Mouse (Mus musculus): ENCODE results near the gene Carns1. TPM values are rescaled to one million over a fixed set of nuclear protein-coding genes. Genes with fewer than 3 reads are reported as not detected.

The Carns1 gene
- polyA plus RNA-seq, 1 experiment from 2014 or later: 4.4 TPM

DNA sequence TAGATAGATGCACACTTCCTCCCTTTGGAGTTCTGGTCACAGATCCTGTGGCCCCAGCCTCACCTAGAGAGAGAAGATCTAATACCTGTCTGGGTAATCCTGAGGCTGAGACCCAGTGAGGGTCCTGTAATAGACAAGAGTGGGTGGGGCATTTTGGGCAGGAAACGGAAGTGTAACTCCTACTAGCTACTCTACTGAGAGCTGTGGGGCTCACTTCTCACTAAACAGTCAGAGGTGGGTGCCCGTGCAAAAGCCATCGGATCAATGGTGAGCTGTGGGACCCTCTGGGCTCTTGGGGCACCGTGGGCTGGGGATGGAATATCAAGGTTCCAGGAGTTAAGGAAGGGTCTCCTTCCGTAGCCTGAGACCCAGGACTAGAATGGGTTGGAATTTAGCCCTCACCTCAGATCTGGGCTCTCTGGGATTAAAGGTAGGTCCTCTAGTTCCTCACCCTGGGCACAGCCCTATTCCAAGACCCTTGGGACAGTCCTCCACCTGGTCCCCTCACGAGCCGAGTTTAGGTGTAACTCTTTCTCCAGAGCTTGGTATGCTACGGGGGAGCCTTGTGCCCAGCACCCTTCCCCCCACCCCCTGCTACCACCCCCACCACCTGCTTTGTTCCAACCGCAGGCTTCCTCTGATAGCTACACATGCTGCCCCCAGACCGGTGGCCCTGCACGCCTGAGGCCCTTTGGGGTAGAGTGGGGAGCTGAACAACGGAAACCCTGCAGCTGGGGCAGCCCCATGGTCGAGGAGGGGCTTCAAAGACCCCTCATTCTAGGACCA, 20.6 kb downstream of the Carns1 start:
- H3K4me1 ChIP-seq: peaks cover 27% of the 10 kb centered on the region
- no peak overlapping the region for H3K4me2 ChIP-seq
- 70% methylated on average over 13 of the region's 13 CpGs for WGBS
- H3K4me3 ChIP-seq: no peak overlapping the region
- no peak overlapping the region for H3K27ac ChIP-seq (replicated peaks)
- H3K36me3 ChIP-seq: peaks cover 84% of the 10 kb centered on the region
- no peaks in the 10 kb centered on the region for H3K9me3 ChIP-seq
- no peak for ATAC-seq (ENCODE audit: extremely low read depth, insufficient number of reproducible peaks, low FRiP score, low TSS enrichment)
- H3K27me3 ChIP-seq (replicated peaks): no peaks in the 10 kb centered on the region
- H3K9ac ChIP-seq: no peak overlapping the region

DNA sequence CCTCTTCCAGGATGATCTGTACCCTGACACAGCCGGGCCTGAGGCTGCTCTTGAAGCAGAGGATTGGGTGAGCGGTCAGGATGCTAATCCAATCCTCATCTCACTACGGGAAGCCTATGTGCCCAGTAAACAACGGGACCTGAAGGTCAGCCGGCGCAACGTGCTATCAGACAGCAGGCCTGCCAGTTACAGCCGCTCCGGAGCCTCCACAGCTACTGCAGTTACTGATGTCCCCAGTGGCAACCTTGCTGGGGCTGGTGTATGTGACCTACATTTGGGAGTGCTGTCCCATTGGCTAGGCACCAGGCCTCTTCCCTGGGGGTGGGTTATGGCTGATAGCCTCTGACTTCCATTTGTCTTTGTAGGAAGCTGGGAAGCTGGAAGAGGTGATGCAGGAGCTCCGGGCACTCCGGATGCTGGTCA, 22.0 kb downstream of the Carns1 start, which contains the start of gene Ptprcap:
TSS of gene Ptprcap (plus strand) at position 373 of the 423 bp plus-strand sequence.
- peaks cover 71% of the 10 kb centered on the region for H3K36me3 ChIP-seq
- WGBS: 63% methylated on average over 11 of the region's 11 CpGs
- 0 out of 2 replicates have a peak within 1 kb of the TSS, but pooled peaks have one; percentile 16 for H3K9ac ChIP-seq
- no peak for ATAC-seq (ENCODE audit: extremely low read depth, insufficient number of reproducible peaks, low FRiP score, low TSS enrichment)
- no peak within 1 kb of the TSS for H3K4me3 ChIP-seq
- H3K9me3 ChIP-seq: no peaks in the 10 kb centered on the region
- H3K27me3 ChIP-seq (replicated peaks): no peaks in the 10 kb centered on the region
- peaks cover 35% of the 10 kb centered on the region for H3K4me1 ChIP-seq
- H3K27ac ChIP-seq (replicated peaks): no peak within 1 kb of the TSS; the same call in 1 of the 2 replicates
- H3K4me2 ChIP-seq: no peak within 1 kb of the TSS

DNA sequence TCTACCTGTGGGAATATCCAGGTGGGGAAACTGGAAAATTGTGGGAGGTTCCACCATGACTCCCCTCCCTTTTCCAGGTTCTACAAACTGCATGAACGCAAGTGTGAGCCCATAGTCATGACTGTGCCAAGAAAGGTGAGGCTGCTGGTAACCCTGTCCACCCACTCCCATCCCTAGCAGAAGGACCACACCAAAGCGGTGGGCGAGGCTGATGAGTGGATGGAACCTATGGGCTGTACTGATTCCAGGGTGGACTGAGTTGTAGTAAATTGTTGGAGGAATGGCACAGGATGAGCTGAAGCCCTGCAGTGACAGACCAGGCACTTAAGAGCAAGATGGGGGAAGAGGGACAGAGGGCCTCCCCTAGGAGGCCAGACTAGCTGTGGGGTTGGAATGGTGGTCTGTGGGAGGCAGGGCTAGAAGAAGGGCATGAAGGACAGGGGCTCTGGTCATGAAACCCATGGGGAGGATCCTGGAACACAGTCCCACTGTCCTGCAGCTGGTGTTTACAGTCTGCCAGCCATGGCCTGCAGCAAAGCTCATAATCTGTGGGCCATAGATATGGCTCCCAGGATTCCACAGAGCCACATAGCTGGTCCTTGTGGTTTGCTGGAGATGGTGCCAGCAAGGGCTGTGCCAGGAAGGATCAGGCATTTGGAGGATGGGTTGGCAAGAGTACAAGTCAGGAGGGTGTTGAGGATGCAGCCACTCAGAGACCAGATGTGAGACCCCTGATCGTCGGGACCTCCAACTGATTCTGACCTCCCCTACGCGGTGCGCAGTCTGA, 22.6 kb downstream of the Carns1 start:
- peaks cover 41% of the 10 kb centered on the region for H3K4me1 ChIP-seq
- no peaks in the 10 kb centered on the region for H3K9me3 ChIP-seq
- H3K27me3 ChIP-seq (replicated peaks): no peaks in the 10 kb centered on the region
- H3K36me3 ChIP-seq: peaks cover 65% of the 10 kb centered on the region
- ATAC-seq (ENCODE audit: extremely low read depth, insufficient number of reproducible peaks, low FRiP score, low TSS enrichment): no peak
- no peak overlapping the region for H3K4me3 ChIP-seq
- H3K9ac ChIP-seq: 0 out of 2 replicates have a peak overlapping the region, but pooled peaks have one; percentile 16
- WGBS: 84% methylated on average over 8 of the region's 8 CpGs
- no peak overlapping the region; the same call in 1 of the 2 replicates for H3K27ac ChIP-seq (replicated peaks)
- no peak overlapping the region for H3K4me2 ChIP-seq

DNA sequence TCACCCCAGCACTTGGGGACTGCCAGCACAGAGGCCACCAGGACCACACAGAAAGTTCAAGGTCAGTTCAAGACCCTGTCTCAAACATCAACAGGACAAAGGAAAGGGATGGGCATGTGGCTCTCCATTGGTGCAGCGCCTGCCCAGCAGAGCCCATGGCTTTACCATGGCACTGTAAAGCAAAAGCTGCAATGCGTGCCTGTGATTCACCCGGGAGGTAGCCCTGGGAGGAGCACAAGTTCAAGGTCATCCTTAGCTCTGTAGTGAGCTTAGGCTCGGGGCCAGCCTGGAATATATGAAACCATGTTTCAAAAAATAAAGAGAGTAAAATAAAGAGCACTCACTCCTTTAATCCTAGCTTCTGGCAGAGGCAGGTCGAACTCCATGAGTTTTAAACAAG, 23.4 kb downstream of the Carns1 start:
- H3K9me3 ChIP-seq: no peaks in the 10 kb centered on the region
- no peak overlapping the region for H3K4me2 ChIP-seq
- no peaks in the 10 kb centered on the region for H3K27me3 ChIP-seq (replicated peaks)
- ATAC-seq (ENCODE audit: extremely low read depth, insufficient number of reproducible peaks, low FRiP score, low TSS enrichment): no peak
- no peak overlapping the region for H3K9ac ChIP-seq
- H3K4me3 ChIP-seq: no peak overlapping the region
- 81% methylated on average over 5 of the region's 5 CpGs for WGBS
- no peak overlapping the region for H3K27ac ChIP-seq (replicated peaks)
- peaks cover 57% of the 10 kb centered on the region for H3K36me3 ChIP-seq
- peaks cover 42% of the 10 kb centered on the region for H3K4me1 ChIP-seq

DNA sequence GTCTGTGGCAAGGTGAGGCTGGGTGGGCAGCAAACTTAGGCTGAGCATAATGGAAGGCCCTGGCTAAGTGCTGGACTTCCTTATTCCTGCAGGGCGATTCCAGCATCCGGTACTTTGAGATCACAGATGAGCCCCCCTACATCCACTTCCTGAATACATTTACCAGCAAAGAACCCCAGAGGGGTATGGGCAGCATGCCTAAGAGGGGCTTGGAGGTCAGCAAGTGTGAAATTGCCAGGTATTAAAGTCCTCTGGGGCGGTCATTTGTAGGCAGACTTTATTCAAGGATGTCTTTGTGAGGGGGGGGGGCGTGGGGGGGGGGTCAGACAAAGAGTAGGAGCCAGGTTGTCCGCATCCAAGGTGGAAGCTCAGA, 23.8 kb downstream of the Carns1 start:
- Histone ChIP-seq H3K27ac (replicated peaks) (no peak overlapping the region), H3K4me2 (no peak overlapping the region), H3K9ac (0 out of 2 replicates have a peak overlapping the region, but pooled peaks have one; percentile 59), H3K36me3 (peaks cover 53% of the 10 kb centered on the region), H3K4me3 (no peak overlapping the region), H3K4me1 (peaks cover 42% of the 10 kb centered on the region), H3K9me3 (no peaks in the 10 kb centered on the region), H3K27me3 (replicated peaks) (no peaks in the 10 kb centered on the region)
- 78% methylated on average over 5 of the region's 5 CpGs for WGBS
- no peak for ATAC-seq (ENCODE audit: extremely low read depth, insufficient number of reproducible peaks, low FRiP score, low TSS enrichment)

DNA sequence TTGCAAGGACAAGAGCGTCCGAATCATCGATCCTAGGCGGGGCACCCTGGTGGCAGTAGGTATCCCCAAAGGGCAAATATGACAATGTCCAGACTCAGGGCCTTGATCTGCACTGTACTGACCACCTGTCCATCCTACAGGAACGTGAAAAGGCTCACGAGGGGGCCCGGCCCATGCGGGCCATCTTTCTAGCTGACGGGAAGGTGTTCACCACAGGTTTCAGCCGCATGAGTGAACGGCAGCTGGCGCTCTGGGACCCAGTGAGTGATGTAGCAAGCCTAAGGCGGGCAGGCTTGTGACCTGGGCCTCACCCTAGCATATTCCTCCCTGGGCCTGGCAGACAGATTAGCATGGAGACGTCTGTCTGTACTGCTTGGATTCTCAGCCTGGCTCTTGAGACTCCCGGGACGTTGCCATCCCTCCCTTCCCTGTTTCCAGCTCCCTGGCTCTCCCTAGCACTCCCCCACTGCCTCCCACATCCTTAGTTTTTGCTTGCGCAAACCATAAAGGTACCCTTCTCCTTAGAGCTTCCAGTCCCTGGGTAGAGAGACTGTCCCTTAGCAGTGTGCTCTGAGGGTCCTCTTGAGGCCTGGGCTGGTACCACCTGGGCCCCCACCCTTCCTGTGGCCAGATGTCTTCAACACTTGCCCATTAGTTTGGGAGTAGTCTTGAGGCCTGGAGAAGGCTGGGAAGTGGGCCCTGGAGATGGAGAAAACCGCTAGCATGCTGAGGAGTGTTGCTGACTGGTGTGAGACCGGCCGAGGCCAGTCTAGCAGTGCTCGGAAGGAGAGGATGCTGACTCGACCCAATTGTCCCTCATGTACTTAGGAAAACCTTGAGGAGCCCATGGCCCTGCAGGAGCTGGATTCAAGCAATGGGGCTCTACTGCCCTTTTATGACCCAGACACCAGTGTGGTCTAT, 24.5 kb downstream of the Carns1 start:
- Histone ChIP-seq H3K4me2 (no peak overlapping the region), H3K9ac (peak overlapping the region; percentile 59), H3K9me3 (peaks cover 2% of the 10 kb centered on the region; the same call in 1 of the 2 replicates), H3K27me3 (replicated peaks) (no peaks in the 10 kb centered on the region), H3K36me3 (peaks cover 46% of the 10 kb centered on the region), H3K27ac (replicated peaks) (no peak overlapping the region), H3K4me3 (no peak overlapping the region), H3K4me1 (peaks cover 42% of the 10 kb centered on the region)
- no peak for ATAC-seq (ENCODE audit: extremely low read depth, insufficient number of reproducible peaks, low FRiP score, low TSS enrichment)
- 85% methylated on average over 22 of the region's 22 CpGs for WGBS

DNA sequence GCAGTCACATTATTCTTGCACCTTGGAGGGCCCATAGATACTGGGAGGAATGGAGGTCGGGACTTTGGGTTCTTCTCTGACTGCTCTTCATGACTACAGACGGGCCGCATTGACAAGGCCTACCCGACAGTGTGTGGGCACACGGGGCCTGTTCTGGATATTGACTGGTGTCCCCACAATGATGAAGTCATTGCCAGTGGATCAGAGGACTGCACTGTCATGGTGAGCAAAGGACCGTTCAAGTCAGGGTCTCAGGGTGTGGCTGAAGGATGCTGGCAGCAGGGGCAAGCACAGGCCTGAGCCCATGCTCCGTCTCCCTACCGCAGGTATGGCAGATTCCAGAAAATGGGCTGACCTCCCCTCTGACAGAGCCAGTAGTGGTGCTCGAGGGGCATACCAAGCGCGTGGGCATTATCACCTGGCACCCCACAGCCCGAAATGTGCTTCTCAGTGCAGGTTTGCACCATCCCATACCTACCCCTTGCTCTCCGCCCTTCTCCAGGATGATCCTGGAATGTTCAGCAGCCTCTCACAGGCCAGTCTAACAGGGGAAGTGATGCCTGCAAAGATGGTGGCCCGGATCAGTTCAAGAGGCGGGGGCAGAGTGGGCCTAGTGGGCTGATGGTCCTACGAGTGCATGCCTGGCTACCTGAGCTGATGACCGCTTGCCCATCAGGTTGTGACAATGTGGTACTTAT, 25.4 kb downstream of the Carns1 start:
- WGBS: 90% methylated on average over 17 of the region's 17 CpGs
- Histone ChIP-seq H3K27me3 (replicated peaks) (no peaks in the 10 kb centered on the region), H3K9ac (peak overlapping the region; percentile 91), H3K9me3 (peaks cover 5% of the 10 kb centered on the region; the same call in 1 of the 2 replicates), H3K4me2 (peak overlapping the region; percentile 88), H3K4me3 (peak overlapping the region; percentile 84; the same call in 1 of the 2 replicates), H3K27ac (replicated peaks) (no peak overlapping the region), H3K36me3 (peaks cover 44% of the 10 kb centered on the region), H3K4me1 (peaks cover 42% of the 10 kb centered on the region)
- ATAC-seq (ENCODE audit: extremely low read depth, insufficient number of reproducible peaks, low FRiP score, low TSS enrichment): no peak

DNA sequence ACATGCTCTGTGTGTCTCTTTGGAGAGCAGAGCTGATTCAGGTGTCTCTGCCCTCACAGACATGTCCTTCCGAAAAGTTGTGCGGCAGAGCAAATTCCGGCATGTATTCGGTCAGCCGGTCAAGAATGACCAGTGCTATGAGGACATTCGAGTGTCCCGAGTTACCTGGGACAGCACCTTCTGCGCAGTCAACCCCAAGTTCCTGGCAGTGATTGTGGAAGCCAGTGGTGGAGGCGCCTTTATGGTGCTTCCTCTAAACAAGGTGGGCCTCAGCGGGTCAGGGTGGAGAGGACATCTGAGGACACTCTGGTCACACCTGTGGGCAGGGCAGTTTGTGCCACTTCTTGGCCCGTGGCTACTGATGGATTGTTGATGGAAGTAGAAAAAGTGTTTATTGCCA, 26.0 kb downstream of the Carns1 start:
- Histone ChIP-seq H3K4me3 (peak overlapping the region; percentile 84), H3K27ac (replicated peaks) (no peak overlapping the region; the same call in 1 of the 2 replicates), H3K27me3 (replicated peaks) (no peaks in the 10 kb centered on the region), H3K4me2 (peak overlapping the region; percentile 88), H3K36me3 (peaks cover 44% of the 10 kb centered on the region), H3K4me1 (peaks cover 42% of the 10 kb centered on the region), H3K9ac (peak overlapping the region; percentile 91), H3K9me3 (peaks cover 5% of the 10 kb centered on the region; the same call in 1 of the 2 replicates)
- ATAC-seq (ENCODE audit: extremely low read depth, insufficient number of reproducible peaks, low FRiP score, low TSS enrichment): no peak
- WGBS: 81% methylated on average over 11 of the region's 11 CpGs

DNA sequence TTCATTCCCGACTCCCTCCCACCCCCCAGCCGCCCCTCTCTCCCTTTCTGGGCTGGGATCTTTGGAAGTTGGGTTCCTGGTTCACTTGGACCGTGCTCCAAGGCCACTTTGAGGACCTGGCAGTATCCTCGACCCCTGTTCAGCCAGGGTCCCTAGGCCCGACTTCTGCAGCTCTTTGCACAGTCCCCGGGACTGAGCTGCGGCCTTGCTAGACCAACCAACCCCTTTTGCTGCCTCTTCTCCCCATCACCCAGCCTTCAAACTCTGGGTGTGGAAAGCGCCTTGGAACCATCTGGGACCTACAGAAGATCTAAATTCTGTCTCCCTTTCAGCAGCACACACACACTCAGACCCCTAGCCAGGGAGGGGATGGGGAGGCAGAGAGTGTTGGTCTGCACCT, 26.5 kb downstream of the Carns1 start:
- Histone ChIP-seq H3K36me3 (peaks cover 40% of the 10 kb centered on the region), H3K27ac (replicated peaks) (peak overlapping the region; percentile 76), H3K4me3 (peak overlapping the region; percentile 84), H3K4me1 (peaks cover 42% of the 10 kb centered on the region), H3K9ac (peak overlapping the region; percentile 91), H3K9me3 (peaks cover 5% of the 10 kb centered on the region; the same call in 1 of the 2 replicates), H3K27me3 (replicated peaks) (no peaks in the 10 kb centered on the region), H3K4me2 (peak overlapping the region; percentile 88)
- no peak for ATAC-seq (ENCODE audit: extremely low read depth, insufficient number of reproducible peaks, low FRiP score, low TSS enrichment)
- 3% methylated on average over 8 of the region's 8 CpGs for WGBS

DNA sequence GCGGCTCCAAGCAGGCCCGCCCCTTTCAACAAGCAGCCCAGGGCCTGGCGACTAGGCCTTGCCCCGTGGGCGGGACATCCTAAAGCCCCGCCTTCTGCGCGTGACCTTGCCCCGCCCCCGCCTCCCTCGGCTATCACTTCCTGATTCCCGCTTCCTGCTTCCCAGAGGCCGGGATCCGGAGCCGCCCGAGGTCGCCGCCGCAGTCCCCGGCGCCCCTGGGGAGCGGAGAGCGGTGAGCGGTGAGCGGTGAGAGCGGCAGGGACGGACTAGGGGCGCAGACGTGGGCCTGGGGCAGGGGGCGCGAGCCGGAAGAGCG, 26.8 kb downstream of the Carns1 start, which contains the start of gene Coro1b:
TSS of gene Coro1b (plus strand) at position 129 of the 316 bp plus-strand sequence.
- peak; percentile 91 for ATAC-seq (ENCODE audit: extremely low read depth, insufficient number of reproducible peaks, low FRiP score, low TSS enrichment)
- Histone ChIP-seq H3K4me1 (peaks cover 41% of the 10 kb centered on the region), H3K4me3 (peak within 1 kb of the TSS; percentile 84), H3K9ac (peak within 1 kb of the TSS; percentile 91), H3K27ac (replicated peaks) (peak within 1 kb of the TSS; percentile 76), H3K27me3 (replicated peaks) (no peaks in the 10 kb centered on the region), H3K4me2 (peak within 1 kb of the TSS; percentile 88), H3K9me3 (peaks cover 5% of the 10 kb centered on the region; the same call in 1 of the 2 replicates), H3K36me3 (peaks cover 36% of the 10 kb centered on the region)
- WGBS: 0% methylated on average over 30 of the region's 33 CpGs
